Mouse (Mus musculus): ENCODE measurements around the gene Cxcr6.

The Cxcr6 gene

GRCm38 (mm10) chr9:123826631-123827030 is 20.4 kb downstream of the Cxcr6 start:
- 96% methylated on average over 3 of the region's 3 CpGs for WGBS

- WGBS: 81% methylated on average over 4 of the region's 4 CpGs
Measured at GRCm38 (mm10) chr9:123828916-123829315, 22.6 kb downstream of the Cxcr6 start.

GRCm38 (mm10) chr9:123835851-123836250 is 29.6 kb downstream of the Cxcr6 start:
- WGBS: 96% methylated on average over 3 of the region's 3 CpGs

GRCm38 (mm10) chr9:123840243-123840642 is 34.0 kb downstream of the Cxcr6 start:
- WGBS: 88% methylated on average over 6 of the region's 6 CpGs

GRCm38 (mm10) chr9:123844468-123844867 is 38.2 kb downstream of the Cxcr6 start:
- WGBS: 75% methylated on average over 3 of the region's 3 CpGs

GRCm38 (mm10) chr9:123845120-123845519 is 38.8 kb downstream of the Cxcr6 start:
- 34% methylated on average over 3 of the region's 3 CpGs for WGBS

- 96% methylated on average over 1 of the region's 1 CpGs for WGBS
Measured at GRCm38 (mm10) chr9:123846490-123846889, 40.2 kb downstream of the Cxcr6 start.

- 45% methylated on average over 2 of the region's 2 CpGs for WGBS
Measured at GRCm38 (mm10) chr9:123849976-123850695, 43.9 kb downstream of the Cxcr6 start.

- 8% methylated on average over 2 of the region's 2 CpGs for WGBS
Measured at GRCm38 (mm10) chr9:123850705-123851061, 44.4 kb downstream of the Cxcr6 start.

GRCm38 (mm10) chr9:123851062-123851712 is 44.9 kb downstream of the Cxcr6 start:
- under 1% methylated on average over 27 of the region's 27 CpGs for WGBS

GRCm38 (mm10) chr9:123851713-123852448 is 45.6 kb downstream of the Cxcr6 start, which contains the start of gene Fyco1:
Gene Fyco1, minus strand, starts transcription at chr9:123851899.
- under 1% methylated on average over 47 of the region's 47 CpGs for WGBS

- 51% methylated on average over 5 of the region's 5 CpGs for WGBS
Measured at GRCm38 (mm10) chr9:123852449-123853390, 46.4 kb downstream of the Cxcr6 start.

GRCm38 (mm10) chr9:123856836-123857235 is 50.6 kb downstream of the Cxcr6 start:
- 86% methylated on average over 2 of the region's 2 CpGs for WGBS
